Mouse (Mus musculus) right cerebral cortex, postnatal 36 days (tissue): ENCODE measurements around the gene Lrrc31.

Experiments
- DNase-seq, 2 experiments: peaks; one replicate each; pipeline ENCODE4 v3.0.0; 2022; ENCODE audit warnings: low spot score in 2 of 2, mixed read lengths in 1 of 2

Lrrc31 gene

GRCm38 (mm10) chr3:30690976-30691375, 8.7 kb downstream of the Lrrc31 start:
- no peak for DNase-seq

- DNase-seq: no peak
Observed at GRCm38 (mm10) chr3:30687216-30687615, 12.4 kb downstream of the Lrrc31 start.

- DNase-seq: no peak
Observed at GRCm38 (mm10) chr3:30683190-30683589, 16.5 kb downstream of the Lrrc31 start.

- DNase-seq: no peak
Observed at GRCm38 (mm10) chr3:30658486-30658885, 41.2 kb downstream of the Lrrc31 start.

- DNase-seq: no peak
Observed at GRCm38 (mm10) chr3:30655937-30656336, 43.7 kb downstream of the Lrrc31 start.

GRCm38 (mm10) chr3:30650062-30650841, 49.4 kb downstream of the Lrrc31 start:
- DNase-seq: no peak

- no peak for DNase-seq
Observed at GRCm38 (mm10) chr3:30648466-30648865, 51.2 kb downstream of the Lrrc31 start.

- DNase-seq: no peak
Observed at GRCm38 (mm10) chr3:30647440-30648090, 52.1 kb downstream of the Lrrc31 start, which contains the start of gene Lrrc34. Gene Lrrc34 (minus strand): TSS chr3:30647869.

GRCm38 (mm10) chr3:30646761-30647160, 52.9 kb downstream of the Lrrc31 start:
- DNase-seq: no peak

- no peak for DNase-seq
Observed at GRCm38 (mm10) chr3:30644207-30644606, 55.4 kb downstream of the Lrrc31 start, which contains the start of gene Lrriq4. Gene Lrriq4 (plus strand): TSS chr3:30644507.

- DNase-seq: no peak
Observed at GRCm38 (mm10) chr3:30635629-30636028, 64.0 kb downstream of the Lrrc31 start.

- no peak for DNase-seq
Observed at GRCm38 (mm10) chr3:30633681-30634080, 66.0 kb downstream of the Lrrc31 start.
